Mouse (Mus musculus): ENCODE results near the gene Ino80b.

Ino80b gene

DNA sequence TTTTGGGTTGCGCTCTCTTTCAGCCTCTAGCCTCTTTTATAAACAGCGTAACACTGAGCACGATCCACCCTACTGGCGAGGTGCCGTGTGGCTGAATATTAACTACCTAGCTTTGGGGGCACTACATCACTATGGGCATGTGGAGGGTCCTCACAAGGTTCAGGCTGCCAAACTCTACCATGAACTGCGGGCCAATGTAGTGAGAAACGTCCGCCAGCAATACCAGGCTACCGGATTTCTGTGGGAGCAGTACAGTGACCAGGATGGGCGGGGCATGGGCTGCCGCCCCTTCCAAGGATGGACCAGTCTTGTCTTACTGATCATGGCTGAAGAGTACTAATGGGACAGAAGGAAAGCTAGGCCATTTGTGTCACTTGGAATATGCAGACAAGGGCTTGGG is 6.9 kb downstream of the Ino80b start:
- in situ Hi-C loops (cut with MboI, MseI): loop anchor here (5.0 kb wide), 1 partner anchor 41 kb away; the partner anchor contains the start of gene Pcgf1

GRCm38 (mm10) chr6:83117616-83118015 is 7.6 kb downstream of the Ino80b start:
- in situ Hi-C loops (cut with MboI, MseI): loop anchor here (5.0 kb wide), 1 partner anchor 40 kb away; the partner anchor contains the start of gene Pcgf1

- in situ Hi-C loops (cut with MboI, MseI): loop anchor here (5.0 kb wide), 1 partner anchor 40 kb away; the partner anchor contains the start of gene Pcgf1
Observed at GRCm38 (mm10) chr6:83117165-83117438, 8.1 kb downstream of the Ino80b start.

- in situ Hi-C loops (cut with MboI, MseI): loop anchor here (5.0 kb wide), 1 partner anchor 39 kb away; the partner anchor contains the start of gene Pcgf1
Observed at GRCm38 (mm10) chr6:83116373-83117164, 8.7 kb downstream of the Ino80b start.

DNA sequence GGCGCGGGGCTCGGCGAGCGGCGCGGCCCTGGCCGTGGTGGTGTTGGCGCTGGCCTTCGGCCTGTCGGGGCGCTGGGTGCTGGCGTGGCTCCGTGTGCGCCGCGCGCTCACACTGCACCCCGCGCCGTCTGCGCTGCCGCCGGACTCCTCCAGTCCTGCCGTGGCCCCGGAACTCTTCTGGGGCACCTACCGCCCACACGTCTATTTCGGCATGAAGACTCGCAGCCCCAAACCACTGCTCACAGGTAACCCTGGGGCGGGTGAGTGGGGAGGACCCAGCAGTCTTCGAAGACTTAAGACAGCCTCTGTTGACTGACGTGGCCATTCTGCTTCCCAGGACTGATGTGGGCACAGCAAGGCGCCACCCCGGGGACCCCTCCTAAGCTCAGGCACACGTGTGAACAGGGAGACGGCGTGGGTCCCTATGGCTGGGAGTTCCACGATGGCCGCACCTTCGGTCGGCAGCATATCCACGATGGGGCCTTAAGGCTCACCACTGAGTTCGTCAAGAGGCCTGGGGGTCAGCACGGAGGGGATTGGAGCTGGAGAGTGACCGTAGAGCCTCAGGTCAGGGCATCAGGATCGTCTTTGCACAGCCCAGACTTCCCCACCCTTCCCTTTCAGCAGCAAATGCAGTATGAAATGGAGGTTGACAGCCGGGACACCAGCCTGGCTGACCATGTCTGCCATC is 9.4 kb downstream of the Ino80b start:
- in situ Hi-C loops (cut with MboI, MseI): loop anchor here (5.0 kb wide), 1 partner anchor 39 kb away; the partner anchor contains the start of gene Pcgf1

- in situ Hi-C loops (cut with MboI, MseI): loop anchor here (5.0 kb wide), 1 partner anchor 38 kb away; the partner anchor contains the start of gene Pcgf1
Observed at GRCm38 (mm10) chr6:83115011-83115671, 10.1 kb downstream of the Ino80b start, which contains the start of gene Mogs. TSS of gene Mogs (plus strand) at chr6:83115496.

GRCm38 (mm10) chr6:83111510-83112136 is 13.6 kb downstream of the Ino80b start:
- in situ Hi-C loops (cut with MboI, MseI): no loop called here

DNA sequence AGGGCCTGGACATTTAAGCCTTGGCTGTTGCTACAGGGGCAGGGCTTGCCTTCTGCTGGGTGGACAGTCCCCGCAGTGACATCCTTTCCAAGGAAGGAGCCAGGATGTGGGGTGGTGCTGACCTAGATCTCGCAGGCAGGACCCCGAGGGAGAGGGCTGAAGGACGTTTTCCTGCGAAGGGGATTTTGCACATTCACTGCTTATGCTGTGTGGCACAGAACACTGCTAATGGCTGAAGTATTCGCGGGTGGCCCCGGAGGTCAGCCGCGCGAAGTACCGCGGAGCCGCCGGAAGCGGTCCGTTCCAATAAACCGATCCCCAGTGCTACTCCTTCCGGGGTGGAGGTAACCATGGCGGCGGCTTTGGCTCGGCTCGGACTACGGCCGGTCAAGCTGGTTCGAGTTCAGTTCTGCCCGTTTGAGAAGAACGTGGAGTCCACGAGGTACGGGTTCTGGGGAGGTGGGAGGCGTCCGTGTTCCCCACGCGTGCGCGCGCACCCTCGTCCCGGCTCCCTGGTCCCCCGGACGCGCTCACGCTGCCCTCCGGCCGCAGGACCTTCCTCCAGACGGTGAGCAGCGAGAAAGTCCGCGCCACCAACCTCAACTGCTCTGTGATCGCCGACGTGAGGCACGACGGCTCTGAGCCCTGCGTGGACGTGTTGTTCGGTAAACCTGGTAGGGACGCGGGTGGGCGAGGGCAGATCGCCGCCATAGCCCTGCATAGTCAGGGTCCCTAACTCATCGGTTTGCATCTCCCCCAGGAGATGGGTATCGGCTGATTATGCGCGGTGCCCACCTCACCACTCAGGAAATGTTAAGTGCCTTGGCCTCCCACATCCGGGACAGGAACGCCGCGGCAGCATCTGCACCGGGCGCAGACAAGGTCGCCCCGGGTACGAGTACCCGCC is 16.2 kb downstream of the Ino80b start, which contains the start of gene Mrpl53:
Gene Mrpl53, plus strand, starts transcription at position 279 of the 907 bp plus-strand sequence.
- in situ Hi-C loops (cut with MboI, MseI): no loop called here

- in situ Hi-C loops (cut with MboI, MseI): no loop called here
Observed at GRCm38 (mm10) chr6:83107566-83108400, 17.4 kb downstream of the Ino80b start.

- in situ Hi-C loops (cut with MboI, MseI): loop anchor here (5.0 kb wide), 1 partner anchor 53 kb away; the partner anchor contains the start of genes 1700003E16Rik and Wdr54
Observed at GRCm38 (mm10) chr6:83104158-83104557, 21.1 kb downstream of the Ino80b start.

GRCm38 (mm10) chr6:83103130-83103650 is 22.0 kb downstream of the Ino80b start:
- in situ Hi-C loops (cut with MboI, MseI): loop anchor here (5.0 kb wide), 1 partner anchor 54 kb away; the partner anchor contains the start of genes 1700003E16Rik and Wdr54

DNA sequence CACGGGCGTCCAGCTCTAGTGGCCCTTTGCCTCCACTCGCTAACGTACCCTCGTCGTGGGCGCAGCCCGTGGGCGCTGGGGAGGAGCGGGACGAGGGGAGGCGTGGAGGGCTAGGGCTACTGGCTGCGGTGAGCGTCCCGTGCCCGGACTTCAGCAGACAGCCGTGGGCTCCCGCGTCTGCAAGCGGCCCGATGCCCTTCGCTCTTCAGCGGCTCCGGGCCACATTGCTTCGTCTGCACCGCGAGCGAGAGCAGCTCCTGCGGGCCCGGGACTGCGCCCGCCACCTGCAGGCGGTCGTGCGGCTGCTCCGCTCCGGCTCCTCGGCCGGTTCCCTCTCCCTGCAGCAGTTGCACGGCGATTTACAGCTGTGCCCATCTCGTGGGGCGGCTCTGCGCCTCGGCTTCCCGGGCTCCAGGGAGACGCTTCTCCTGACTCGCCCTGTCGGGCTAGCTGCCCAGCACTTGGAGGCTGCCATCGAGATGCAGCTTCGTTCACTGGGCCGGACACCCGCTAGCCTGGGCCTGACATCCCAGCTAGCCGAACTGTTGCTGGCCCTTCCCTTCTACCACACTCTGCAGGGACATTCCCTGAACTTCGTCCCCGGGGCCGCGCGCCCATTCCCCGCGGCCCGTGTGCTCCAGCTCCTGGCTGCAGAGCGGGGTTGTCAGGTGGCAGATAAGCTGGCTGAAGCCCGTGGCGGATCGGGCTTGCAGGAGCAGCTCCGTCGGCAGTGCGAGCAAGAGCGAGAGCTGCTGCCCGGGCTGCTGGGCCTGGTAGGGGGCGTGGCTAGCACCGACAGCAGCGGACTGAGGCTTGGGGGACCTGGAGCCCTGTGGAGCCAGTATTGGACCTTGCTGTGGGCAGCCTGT is 23.3 kb downstream of the Ino80b start:
- in situ Hi-C loops (cut with MboI, MseI): loop anchor here (5.0 kb wide), 1 partner anchor 55 kb away; the partner anchor contains the start of genes 1700003E16Rik and Wdr54

DNA sequence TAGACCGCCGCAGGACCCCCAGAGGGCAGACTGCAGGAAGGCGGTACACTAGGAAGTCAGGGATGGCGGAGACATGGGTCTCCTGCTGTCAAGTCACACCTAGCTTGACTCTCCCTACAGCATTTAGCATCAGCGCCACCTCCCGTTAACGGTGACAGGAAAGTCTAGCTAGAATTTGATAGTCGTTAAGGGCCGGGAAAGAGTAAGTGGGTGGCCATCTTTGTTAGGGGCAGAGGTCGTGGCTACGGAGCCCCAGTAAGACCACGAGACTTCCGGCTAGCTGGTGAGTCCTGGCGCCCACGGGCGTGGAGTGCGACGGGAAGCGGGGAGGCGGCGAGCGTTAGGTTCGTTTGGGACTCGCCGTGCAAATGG is 23.9 kb downstream of the Ino80b start, which contains the start of the genes Ccdc142 and Gm42688:
Gene Ccdc142, plus strand, starts transcription at position 286 of the 372 bp plus-strand sequence.
Gene Gm42688, plus strand, starts transcription at position 302 of the 372 bp plus-strand sequence.
- in situ Hi-C loops (cut with MboI, MseI): loop anchor here (5.0 kb wide), 1 partner anchor 56 kb away; the partner anchor contains the start of genes 1700003E16Rik and Wdr54

- in situ Hi-C loops (cut with MboI, MseI): no loop called here
Observed at GRCm38 (mm10) chr6:83098411-83098810, 26.8 kb downstream of the Ino80b start.

GRCm38 (mm10) chr6:83095968-83096367 is 29.3 kb downstream of the Ino80b start:
- in situ Hi-C loops (cut with MboI, MseI): no loop called here

- in situ Hi-C loops (cut with MboI, MseI): no loop called here
Observed at GRCm38 (mm10) chr6:83092416-83093127, 32.7 kb downstream of the Ino80b start.

DNA sequence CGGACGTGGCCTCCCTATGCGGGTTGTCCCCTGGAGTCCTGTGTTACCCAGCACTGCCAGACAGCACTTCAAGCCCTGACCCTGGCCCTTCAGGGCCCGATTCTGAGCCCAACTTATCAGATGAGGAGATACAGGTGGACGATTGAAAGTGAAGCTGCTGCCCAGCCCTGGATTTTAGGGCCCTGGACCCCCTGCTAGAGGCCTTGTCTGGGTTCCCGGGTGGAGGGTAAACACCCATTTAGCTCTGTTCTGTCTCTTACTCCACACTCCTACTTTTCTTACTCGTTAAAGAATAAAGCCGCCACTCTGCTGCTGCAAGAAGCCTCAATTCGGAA is 37.3 kb downstream of the Ino80b start:
- in situ Hi-C loops (cut with MboI, MseI): no loop called here
